Mouse (Mus musculus): ENCODE results near the gene Pgrmc2. TPM values are rescaled to one million over a fixed set of nuclear protein-coding genes. Genes with fewer than 3 reads are reported as not detected.

Pgrmc2 gene
- polyA plus RNA-seq, 2 experiments, result 11.5 to 12.9 TPM

GRCm38 (mm10) chr3:41031286-41032210, 51.3 kb downstream of the Pgrmc2 start:
- ATAC-seq (ENCODE audit: insufficient read depth), result no peak
- TF ChIP-seq EP300 (IDR thresholded peaks at IDR 0.05; ENCODE audit: low read depth) (no peak), CTCF (IDR thresholded peaks at IDR 0.05; ENCODE audit: low read depth) (no peak)
- Histone ChIP-seq H3K9ac (replicated peaks) (no peak overlapping the region), H3K27ac (no peak overlapping the region), H3K4me3 (ENCODE audit: insufficient read depth in 1 of 2, low read depth in 2 of 2, low read length in 2 of 2) (no peak overlapping the region), H3K4me2 (ENCODE audit: low read depth) (no peak overlapping the region), H3K4me1 (replicated peaks; ENCODE audit: control insufficient read depth in 2 of 2, insufficient read depth in 2 of 2, low read length in 1 of 2) (no peaks in the 10 kb centered on the region), H3K36me3 (replicated peaks; ENCODE audit: control insufficient read depth, insufficient read depth, low read depth) (no peaks in the 10 kb centered on the region), H3K27me3 (ENCODE audit: control insufficient read depth, insufficient read depth, low read length) (no peaks in the 10 kb centered on the region), H3K9me3 (ENCODE audit: control insufficient read depth, low read length) (no peaks in the 10 kb centered on the region)
- 61% methylated on average over 12 of the region's 12 CpGs for WGBS (ENCODE audit: insufficient replicate concordance)
- DNase-seq (ENCODE audit: low read depth in 3 of 3, low spot score in 3 of 3), result no peak

GRCm38 (mm10) chr3:41030705-41031104, 52.1 kb downstream of the Pgrmc2 start:
- Histone ChIP-seq H3K27me3 (ENCODE audit: control insufficient read depth, insufficient read depth, low read length) (no peaks in the 10 kb centered on the region), H3K27ac (no peak overlapping the region), H3K36me3 (replicated peaks; ENCODE audit: control insufficient read depth, insufficient read depth, low read depth) (no peaks in the 10 kb centered on the region), H3K9ac (replicated peaks) (no peak overlapping the region), H3K4me2 (ENCODE audit: low read depth) (no peak overlapping the region), H3K4me3 (ENCODE audit: insufficient read depth in 1 of 2, low read depth in 2 of 2, low read length in 2 of 2) (no peak overlapping the region), H3K9me3 (ENCODE audit: control insufficient read depth, low read length) (no peaks in the 10 kb centered on the region), H3K4me1 (replicated peaks; ENCODE audit: control insufficient read depth in 2 of 2, insufficient read depth in 2 of 2, low read length in 1 of 2) (no peaks in the 10 kb centered on the region)
- DNase-seq (ENCODE audit: low read depth in 3 of 3, low spot score in 3 of 3) (no peak), ATAC-seq (ENCODE audit: insufficient read depth) (no peak)
- WGBS (ENCODE audit: insufficient replicate concordance), result 58% methylated on average over 1 of the region's 1 CpGs
- TF ChIP-seq EP300 (IDR thresholded peaks at IDR 0.05; ENCODE audit: low read depth) (no peak), CTCF (IDR thresholded peaks at IDR 0.05; ENCODE audit: low read depth) (no peak)

GRCm38 (mm10) chr3:41021980-41022379, 60.9 kb downstream of the Pgrmc2 start:
- Histone ChIP-seq H3K4me2 (ENCODE audit: low read depth) (no peak overlapping the region), H3K9me3 (ENCODE audit: control insufficient read depth, low read length) (no peaks in the 10 kb centered on the region), H3K4me1 (replicated peaks; ENCODE audit: control insufficient read depth in 2 of 2, insufficient read depth in 2 of 2, low read length in 1 of 2) (no peaks in the 10 kb centered on the region), H3K36me3 (replicated peaks; ENCODE audit: control insufficient read depth, insufficient read depth, low read depth) (no peaks in the 10 kb centered on the region), H3K27ac (no peak overlapping the region), H3K4me3 (ENCODE audit: insufficient read depth in 1 of 2, low read depth in 2 of 2, low read length in 2 of 2) (no peak overlapping the region), H3K27me3 (ENCODE audit: control insufficient read depth, insufficient read depth, low read length) (no peaks in the 10 kb centered on the region), H3K9ac (replicated peaks) (no peak overlapping the region)
- no peak for TF ChIP-seq EP300 (IDR thresholded peaks at IDR 0.05; ENCODE audit: low read depth)
- TF ChIP-seq CTCF (IDR thresholded peaks at IDR 0.05; ENCODE audit: low read depth), result no peak
- DNase-seq (ENCODE audit: low read depth in 3 of 3, low spot score in 3 of 3) (no peak), ATAC-seq (ENCODE audit: insufficient read depth) (no peak)
- WGBS (ENCODE audit: insufficient replicate concordance), result 58% methylated on average over 6 of the region's 6 CpGs

GRCm38 (mm10) chr3:41020687-41021086, 62.2 kb downstream of the Pgrmc2 start:
- no peak overlapping the region for H3K27ac ChIP-seq
- no peaks in the 10 kb centered on the region for H3K4me1 ChIP-seq (replicated peaks; ENCODE audit: control insufficient read depth in 2 of 2, insufficient read depth in 2 of 2, low read length in 1 of 2)
- TF ChIP-seq CTCF (IDR thresholded peaks at IDR 0.05; ENCODE audit: low read depth) (no peak), EP300 (IDR thresholded peaks at IDR 0.05; ENCODE audit: low read depth) (no peak)
- H3K4me2 ChIP-seq (ENCODE audit: low read depth), result no peak overlapping the region
- H3K36me3 ChIP-seq (replicated peaks; ENCODE audit: control insufficient read depth, insufficient read depth, low read depth), result no peaks in the 10 kb centered on the region
- no peak for ATAC-seq (ENCODE audit: insufficient read depth)
- H3K4me3 ChIP-seq (ENCODE audit: insufficient read depth in 1 of 2, low read depth in 2 of 2, low read length in 2 of 2), result no peak overlapping the region
- H3K9ac ChIP-seq (replicated peaks), result no peak overlapping the region
- H3K9me3 ChIP-seq (ENCODE audit: control insufficient read depth, low read length), result no peaks in the 10 kb centered on the region
- no peaks in the 10 kb centered on the region for H3K27me3 ChIP-seq (ENCODE audit: control insufficient read depth, insufficient read depth, low read length)
- DNase-seq (ENCODE audit: low read depth in 3 of 3, low spot score in 3 of 3), result no peak
- 53% methylated on average over 7 of the region's 7 CpGs for WGBS (ENCODE audit: insufficient replicate concordance)

GRCm38 (mm10) chr3:41018022-41018608, 64.7 kb downstream of the Pgrmc2 start:
- no peak for DNase-seq (ENCODE audit: low read depth in 3 of 3, low spot score in 3 of 3)
- TF ChIP-seq EP300 (IDR thresholded peaks at IDR 0.05; ENCODE audit: low read depth) (no peak), CTCF (IDR thresholded peaks at IDR 0.05; ENCODE audit: low read depth) (no peak)
- 52% methylated on average over 3 of the region's 3 CpGs for WGBS (ENCODE audit: insufficient replicate concordance)

More at GRCm38 (mm10) chr3:41018022-41018608, 64.7 kb downstream of the Pgrmc2 start:
- Histone ChIP-seq H3K9ac (replicated peaks) (no peak overlapping the region), H3K4me2 (ENCODE audit: low read depth) (no peak overlapping the region), H3K4me1 (replicated peaks; ENCODE audit: control insufficient read depth in 2 of 2, insufficient read depth in 2 of 2, low read length in 1 of 2) (no peaks in the 10 kb centered on the region), H3K9me3 (ENCODE audit: control insufficient read depth, low read length) (no peaks in the 10 kb centered on the region), H3K27me3 (ENCODE audit: control insufficient read depth, insufficient read depth, low read length) (no peaks in the 10 kb centered on the region), H3K27ac (no peak overlapping the region), H3K4me3 (ENCODE audit: insufficient read depth in 1 of 2, low read depth in 2 of 2, low read length in 2 of 2) (no peak overlapping the region), H3K36me3 (replicated peaks; ENCODE audit: control insufficient read depth, insufficient read depth, low read depth) (no peaks in the 10 kb centered on the region)
- no peak for ATAC-seq (ENCODE audit: insufficient read depth)

Other genes starting within 250 kb of the Pgrmc2 start
- 1.7 and 2.5 TPM in 2 replicates for gene Mfsd8, start 236.2 kb downstream of the Pgrmc2 start, polyA plus RNA-seq (2012; rRNA removed)
- gene Mfsd8, start 236.2 kb downstream of the Pgrmc2 start, polyA plus RNA-seq (2014; fragmentation: Nextera tagmentation; extraction: Ambion mirVana), result 3.7 and 4.3 TPM in 2 replicates
- gene Abhd18, start 236.1 kb downstream of the Pgrmc2 start, polyA plus RNA-seq (2012; rRNA removed), result 1.5 and 2.1 TPM in 2 replicates
- gene Abhd18, start 236.1 kb downstream of the Pgrmc2 start, polyA plus RNA-seq (2014; fragmentation: Nextera tagmentation; extraction: Ambion mirVana), result 2.2 and 2.4 TPM in 2 replicates
- not detected in 2 replicates for gene 1700034I23Rik, start 180.5 kb downstream of the Pgrmc2 start, polyA plus RNA-seq (2012; rRNA removed)
- 0.05 TPM in 1 of 2 replicates, not detected in the other for gene 1700034I23Rik, start 180.5 kb downstream of the Pgrmc2 start, polyA plus RNA-seq (2014; fragmentation: Nextera tagmentation; extraction: Ambion mirVana)
- gene Larp1b, start 133.2 kb downstream of the Pgrmc2 start, polyA plus RNA-seq (2012; rRNA removed), result 4.4 and 9.0 TPM in 2 replicates
- 7.5 and 9.3 TPM in 2 replicates for gene Larp1b, start 133.2 kb downstream of the Pgrmc2 start, polyA plus RNA-seq (2014; fragmentation: Nextera tagmentation; extraction: Ambion mirVana)